Comparison of ENCODE assay signal across 13 mouse cellular contexts in genomic region chr5:66850721-66851251, GRCm38 (mm10).
DNase-seq lines count a peak whose midpoint lies in the region; ATAC-seq lines count a peak whose summit lies in the region.
"Had no signal": no experiment of that assay in that cellular context is flagged by ENCODE, and none has a peak within 500 bp of the region (broad histone marks: within the 10 kb centered on the region; RNA-seq: fewer than 3 reads in every experiment).

No protein-coding gene starts in this region.

- peaks cover 22% of the 10 kb centered on the region for H3K4me1 ChIP-seq in heart, embryonic 12.5 days (replicated peaks)
- H3K4me1 ChIP-seq in neural tube, embryonic 14.5 days (ENCODE audit: control insufficient read depth, insufficient read depth, low read length) = peaks cover 11% of the 10 kb centered on the region; the same call in 1 of the 2 replicates
- H3K4me1 ChIP-seq in limb, embryonic 10.5 days = peaks cover 5% of the 10 kb centered on the region

- no peaks in the 10 kb centered on the region for H3K36me3 ChIP-seq in heart, embryonic 12.5 days
- H3K36me3 ChIP-seq in neural tube, embryonic 14.5 days (ENCODE audit: control insufficient read depth, insufficient read depth, low read length) = no peaks in the 10 kb centered on the region
- no peaks in the 10 kb centered on the region for H3K36me3 ChIP-seq in limb, embryonic 10.5 days
- H3K36me3 ChIP-seq: embryonic facial prominence, embryonic 10.5 days; lung, embryonic 15.5 days had no signal

- H3K9me3 ChIP-seq in heart, embryonic 12.5 days (replicated peaks) = no peaks in the 10 kb centered on the region
- no peaks in the 10 kb centered on the region for H3K9me3 ChIP-seq in neural tube, embryonic 14.5 days (ENCODE audit: control insufficient read depth, low read length)
- no peaks in the 10 kb centered on the region for H3K9me3 ChIP-seq in limb, embryonic 10.5 days (replicated peaks)
- H3K9me3 ChIP-seq: embryonic facial prominence, embryonic 10.5 days; lung, embryonic 15.5 days had no signal

- H3K27me3 ChIP-seq in heart, embryonic 12.5 days (replicated peaks) = no peaks in the 10 kb centered on the region
- no peaks in the 10 kb centered on the region for H3K27me3 ChIP-seq in neural tube, embryonic 14.5 days (ENCODE audit: control insufficient read depth, insufficient read depth, low read length)
- H3K27me3 ChIP-seq in limb, embryonic 10.5 days (ENCODE audit: low read depth, poor library complexity, severe bottlenecking) = no peaks in the 10 kb centered on the region
- H3K27me3 ChIP-seq: lung, embryonic 15.5 days had no signal

- WGBS in heart, embryonic 12.5 days = 54% methylated on average over 11 of the region's 11 CpGs
- WGBS in neural tube, embryonic 14.5 days = 47% methylated on average over 11 of the region's 11 CpGs
- 91% methylated on average over 11 of the region's 11 CpGs for WGBS in limb, embryonic 10.5 days

- no peak overlapping the region for H3K4me3 ChIP-seq in heart, embryonic 12.5 days
- no peak overlapping the region for H3K4me3 ChIP-seq in neural tube, embryonic 14.5 days (ENCODE audit: low read depth, low read length)
- no peak overlapping the region for H3K4me3 ChIP-seq in limb, embryonic 10.5 days
- H3K4me3 ChIP-seq: embryonic facial prominence, embryonic 10.5 days; lung, embryonic 15.5 days had no signal

- H3K4me2 ChIP-seq in heart, embryonic 12.5 days = no peak overlapping the region
- no peak overlapping the region for H3K4me2 ChIP-seq in neural tube, embryonic 14.5 days (ENCODE audit: low read depth, low read length)
- H3K4me2 ChIP-seq: lung, embryonic 15.5 days had no signal

- ATAC-seq in heart, embryonic 12.5 days (ENCODE audit: insufficient number of reproducible peaks, low FRiP score) = no peak
- peak; percentile 58 for ATAC-seq in neural tube, embryonic 14.5 days (ENCODE audit: low read depth)

- H3K27ac ChIP-seq in heart, embryonic 12.5 days (ENCODE audit: poor library complexity, severe bottlenecking) = no peak overlapping the region
- H3K27ac ChIP-seq in neural tube, embryonic 14.5 days (ENCODE audit: low read depth, low read length) = no peak overlapping the region; the same call in 1 of the 2 replicates
- no peak overlapping the region for H3K27ac ChIP-seq in limb, embryonic 10.5 days
- H3K27ac ChIP-seq: embryonic facial prominence, embryonic 10.5 days; lung, embryonic 15.5 days had no signal

- DNase-seq in heart, adult 11 months = peak; percentile 85
- peak; percentile 83 for DNase-seq in brain, adult 2 months (ENCODE audit: low read depth, low spot score)
- peak; percentile 50 to 85 for DNase-seq in layer of hippocampus, adult 18-20 months (ENCODE audit: low spot score in 2 of 2)
- DNase-seq in adrenal gland, postnatal 14 days = no peak
- no peak for DNase-seq in limb, embryonic 10.5 days (ENCODE audit: low spot score)
- no peak for DNase-seq in kidney, postnatal 36 days
- DNase-seq: adrenal gland, adult 8-10 months; cerebellum, adult 11-12 months; kidney, postnatal 10 days had no signal

- H3K9ac ChIP-seq in heart, embryonic 12.5 days = no peak overlapping the region
- H3K9ac ChIP-seq in neural tube, embryonic 14.5 days (replicated peaks; ENCODE audit: low read depth, low read length) = no peak overlapping the region
- H3K9ac ChIP-seq: lung, embryonic 15.5 days had no signal

Comparison
In these comparisons a context has a peak if more than half of its experiments do, and no peak if none do; other contexts are left out.
1. DNase-seq: peak in heart, adult 11 months (single experiment), brain, adult 2 months (single experiment) and layer of hippocampus, adult 18-20 months (2 of 2); none in adrenal gland, postnatal 14 days (single experiment), limb, embryonic 10.5 days (single experiment) and kidney, postnatal 36 days (0 of 2).